Mouse (Mus musculus): ENCODE measurements around the gene Umodl1.

GRCm38 (mm10) chr17:31057891-31058744, 103.7 kb downstream of the Umodl1 start:
- TF ChIP-seq POLR2A (IDR thresholded peaks at IDR 0.05; ENCODE audit: borderline replicate concordance, insufficient read depth, low read length) (no peak), CTCF (IDR thresholded peaks at IDR 0.05; ENCODE audit: borderline replicate concordance, insufficient read depth, low read depth, low read length) (peak; percentile 32; the same call in 1 of the 2 replicates)
